Mouse (Mus musculus) cerebellum, adult 2 months (tissue): Measurements from ENCODE around the gene Erc1. TPM values are rescaled to one million over a fixed set of nuclear protein-coding genes. Genes with fewer than 3 reads are reported as not detected.

Experiments used
- DNase-seq, 2 experiments: peaks; one replicate each; pipeline ENCODE4 v3.0.0; 2021
- H3K27ac ChIP-seq: fragments of 200-500 bp; 2 replicates; pipeline ENCODE4 v1.5.1; 2012; ENCODE audit warnings: low read length, control low read depth, inconsistent platforms; ENCODE audit not compliant: insufficient read depth
- H3K27me3 ChIP-seq: fragments of 200-500 bp; 2 replicates; pipeline ENCODE4 v1.6.1; 2012; ENCODE audit warnings: inconsistent platforms, mild to moderate bottlenecking, low read length, moderate library complexity; ENCODE audit not compliant: control insufficient read depth, insufficient read depth
- H3K4me1 ChIP-seq: fragments of 200-500 bp; 2 replicates; pipeline ENCODE4 v1.6.1; 2011; ENCODE audit warnings: low read length; ENCODE audit not compliant: control insufficient read depth, insufficient read depth
- H3K4me3 ChIP-seq: fragments of 200-500 bp; replicated peaks from 2 replicates; pipeline ENCODE3; 2011; ENCODE audit warnings: mild to moderate bottlenecking, low read depth, low read length, control low read depth; ENCODE audit not compliant: insufficient read depth
- CTCF ChIP-seq: fragments of 200-500 bp; IDR thresholded peaks from 2 replicates; pipeline ENCODE4 v1.5.1; 2011; ENCODE audit warnings: low read depth, mild to moderate bottlenecking, control low read depth, low read length, moderate library complexity, borderline replicate concordance; ENCODE audit not compliant: insufficient read depth
- POLR2A ChIP-seq: fragments of 200-500 bp; IDR thresholded peaks from 2 replicates; pipeline ENCODE4 v1.6.1; 2011; ENCODE audit warnings: low read length, control low read depth, borderline replicate concordance; ENCODE audit not compliant: insufficient read depth
- WGBS: fragments of 180-500 bp; shearing (Covaris S2); methylation state at CpG from one replicate; pipeline ENCODE4 v1.1.7; 2018; 5-methylcytosine and 5-hydroxymethylcytosine counted together
- polyA plus RNA-seq: library from polyadenylated mRNA; depleted of rRNA; stranded (reverse); fragments of >200 nt; gene quantifications from 2 replicates; pipeline ENCODE4 v1.2.3, GENCODE M21; 2012

The Erc1 gene
- polyA plus RNA-seq, 1 experiment: 44.3 TPM

GRCm38 (mm10) chr6:119735937-119736336, 112.0 kb downstream of the Erc1 start:
- peak; percentile 33 to 64 for DNase-seq
- TF ChIP-seq POLR2A (no peak), CTCF (no peak)
- WGBS: 8% methylated on average over 2 of the region's 2 CpGs
- Histone ChIP-seq H3K27ac (no peak overlapping the region), H3K4me1 (no peaks in the 10 kb centered on the region; the same call in 1 of the 2 replicates), H3K4me3 (no peak overlapping the region), H3K27me3 (no peaks in the 10 kb centered on the region)

- no peaks in the 10 kb centered on the region for H3K27me3 ChIP-seq
- TF ChIP-seq POLR2A: no peak
- TF ChIP-seq CTCF: no peak
- H3K4me1 ChIP-seq: no peaks in the 10 kb centered on the region; the same call in 1 of the 2 replicates
- no peak overlapping the region for H3K4me3 ChIP-seq
- no peak for DNase-seq
- no peak overlapping the region for H3K27ac ChIP-seq
- WGBS: 95% methylated on average over 2 of the region's 2 CpGs
These were observed 116.8 kb downstream of the Erc1 start for GRCm38 (mm10) chr6:119731155-119731554.

- Histone ChIP-seq H3K4me1 (no peaks in the 10 kb centered on the region), H3K27ac (no peak overlapping the region), H3K27me3 (no peaks in the 10 kb centered on the region), H3K4me3 (no peak overlapping the region)
- DNase-seq: no peak
- WGBS: 100% methylated on average over 2 of the region's 2 CpGs
- no peak for TF ChIP-seq POLR2A
These were observed 132.7 kb downstream of the Erc1 start for GRCm38 (mm10) chr6:119715234-119715633.

- TF ChIP-seq POLR2A (no peak), CTCF (no peak)
- Histone ChIP-seq H3K4me3 (no peak overlapping the region), H3K27me3 (no peaks in the 10 kb centered on the region), H3K27ac (no peak overlapping the region), H3K4me1 (no peaks in the 10 kb centered on the region)
- WGBS: 92% methylated on average over 2 of the region's 2 CpGs
- no peak for DNase-seq
These were observed 134.0 kb downstream of the Erc1 start for GRCm38 (mm10) chr6:119713961-119714360.

- WGBS: 83% methylated on average over 1 of the region's 1 CpGs
- no peak for TF ChIP-seq CTCF
- Histone ChIP-seq H3K27ac (no peak overlapping the region), H3K27me3 (no peaks in the 10 kb centered on the region), H3K4me3 (no peak overlapping the region), H3K4me1 (peaks cover 3% of the 10 kb centered on the region)
- peak in 1 of 2 experiments; percentile 20 for DNase-seq
These were observed 135.5 kb downstream of the Erc1 start for GRCm38 (mm10) chr6:119712486-119712885.

- H3K27ac ChIP-seq: no peak overlapping the region
- no peak overlapping the region for H3K4me3 ChIP-seq
- TF ChIP-seq POLR2A (no peak), CTCF (no peak)
- no peak for DNase-seq
- no peaks in the 10 kb centered on the region for H3K27me3 ChIP-seq
- peaks cover 3% of the 10 kb centered on the region for H3K4me1 ChIP-seq
- 80% methylated on average over 8 of the region's 8 CpGs for WGBS
These were observed 136.2 kb downstream of the Erc1 start for GRCm38 (mm10) chr6:119711649-119712305.

GRCm38 (mm10) chr6:119709552-119709951, 138.4 kb downstream of the Erc1 start:
- Histone ChIP-seq H3K27ac (no peak overlapping the region), H3K4me1 (peaks cover 3% of the 10 kb centered on the region), H3K4me3 (no peak overlapping the region), H3K27me3 (no peaks in the 10 kb centered on the region)
- DNase-seq: peak in 1 of 2 experiments; percentile 12
- TF ChIP-seq POLR2A (no peak), CTCF (no peak; the same call in 1 of the 2 replicates)

GRCm38 (mm10) chr6:119707911-119708310, 140.1 kb downstream of the Erc1 start:
- no peak overlapping the region for H3K27ac ChIP-seq
- no peaks in the 10 kb centered on the region for H3K27me3 ChIP-seq
- DNase-seq: peak; percentile 27 to 69
- H3K4me3 ChIP-seq: no peak overlapping the region
- TF ChIP-seq CTCF: no peak
- TF ChIP-seq POLR2A: no peak
- whole genome bisulfite sequencing: 29% methylated on average over 5 of the region's 5 CpGs
- H3K4me1 ChIP-seq: peaks cover 7% of the 10 kb centered on the region

- no peak overlapping the region for H3K27ac ChIP-seq
- H3K4me1 ChIP-seq: peaks cover 7% of the 10 kb centered on the region
- no peak for TF ChIP-seq CTCF
- no peak for TF ChIP-seq POLR2A
- H3K4me3 ChIP-seq: no peak overlapping the region
- DNase-seq: peak in 1 of 2 experiments; percentile 40
- WGBS: 33% methylated on average over 2 of the region's 2 CpGs
- H3K27me3 ChIP-seq: no peaks in the 10 kb centered on the region
These were observed 143.1 kb downstream of the Erc1 start for GRCm38 (mm10) chr6:119704899-119705298.
